Comparison of ENCODE assay signal across 12 mouse cellular contexts in the genomic region with DNA sequence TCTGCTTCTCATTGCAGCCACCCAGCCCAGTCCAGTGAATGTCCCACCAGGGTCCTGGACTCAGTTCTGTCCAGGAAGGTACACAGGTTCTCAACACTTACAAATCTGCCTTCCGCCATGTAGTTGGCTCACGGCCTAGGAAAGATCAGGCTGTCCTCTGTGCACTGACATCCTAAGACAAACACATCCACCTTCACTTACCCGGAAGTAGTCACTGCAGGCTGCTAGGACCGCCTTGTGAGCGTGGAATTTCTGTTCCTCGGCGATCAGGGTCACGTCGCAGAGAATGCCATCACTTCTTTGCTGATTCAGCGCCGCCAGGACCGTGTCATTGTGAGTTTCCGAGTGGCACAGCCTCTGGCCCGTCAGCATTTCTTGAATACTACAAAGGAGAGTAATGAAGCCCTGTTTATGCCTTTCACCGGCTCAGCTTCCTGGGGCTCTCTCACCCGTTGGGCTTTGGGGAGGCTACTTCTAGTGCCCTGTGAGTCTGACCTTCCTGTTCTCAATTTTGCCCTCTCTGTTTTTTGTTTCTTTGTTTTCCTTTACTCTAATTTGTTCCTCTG. TPM values are rescaled to one million over a fixed set of nuclear protein-coding genes. Genes with fewer than 3 reads are reported as not detected.
DNase-seq lines count a peak whose midpoint lies in the region; ATAC-seq and TF ChIP-seq lines count a peak whose summit lies in the region.
"Had no signal": no experiment of that assay in that cellular context is flagged by ENCODE, and none has a peak within 500 bp of the region (broad histone marks: within the 10 kb centered on the region; RNA-seq: fewer than 3 reads in every experiment).

No protein-coding gene starts in this region.

- H3K4me2 ChIP-seq in lung, postnatal 0 days (replicated peaks; ENCODE audit: low read depth, low read length) = peak overlapping the region; percentile 44

- WGBS in lung, postnatal 0 days = 25% methylated on average over 16 of the region's 16 CpGs
- 16% methylated on average over 16 of the region's 16 CpGs for WGBS in hindbrain, embryonic 10.5 days

- no peak overlapping the region for H3K9ac ChIP-seq in lung, postnatal 0 days (replicated peaks; ENCODE audit: low read depth)

- H3K4me3 ChIP-seq in lung, postnatal 0 days (ENCODE audit: low read depth, low read length) = peak overlapping the region; percentile 1; the same call in 1 of the 2 replicates
- peak overlapping the region; percentile 29 for H3K4me3 ChIP-seq in hindbrain, embryonic 10.5 days

- DNase-seq in adrenal gland, postnatal 14 days = peak; percentile 11
- DNase-seq in adrenal gland, adult (ENCODE audit: inconsistent age in 2 of 2, low spot score in 1 of 2) = no peak
- DNase-seq in lung, postnatal 0 days (ENCODE audit: low spot score) = no peak
- no peak for DNase-seq in lung, postnatal 4 days
- peak; percentile 36 for DNase-seq in hindbrain, embryonic 10.5 days (ENCODE audit: low spot score)
- peak; percentile 27 for DNase-seq in retina, embryonic 14.5 days (ENCODE audit: low spot score)
- no peak for DNase-seq in ovary, adult 18-20 months (ENCODE audit: low spot score)
- DNase-seq: gastrocnemius, postnatal 25 days; layer of hippocampus, postnatal 36 days; right cerebral cortex, adult 18-20 months had no signal

- H3K27me3 ChIP-seq in lung, postnatal 0 days (replicated peaks; ENCODE audit: insufficient read depth, low read length) = no peaks in the 10 kb centered on the region
- no peaks in the 10 kb centered on the region for H3K27me3 ChIP-seq in hindbrain, embryonic 10.5 days (ENCODE audit: insufficient read depth, poor library complexity, severe bottlenecking)

- H3K9me3 ChIP-seq in lung, postnatal 0 days (ENCODE audit: low read length) = no peaks in the 10 kb centered on the region
- H3K9me3 ChIP-seq in hindbrain, embryonic 10.5 days = no peaks in the 10 kb centered on the region

- H3K27ac ChIP-seq in lung, postnatal 0 days (ENCODE audit: low read length) = no peak overlapping the region
- H3K27ac ChIP-seq in hindbrain, embryonic 10.5 days = peak overlapping the region; percentile 59; the same call in 1 of the 2 replicates
- H3K27ac ChIP-seq: macrophage had no signal

- TF ChIP-seq CTCF in lung, postnatal 0 days (IDR thresholded peaks at IDR 0.05) = no peak

- no peaks in the 10 kb centered on the region for H3K4me1 ChIP-seq in lung, postnatal 0 days (ENCODE audit: insufficient read depth, low read depth, low read length)
- peaks cover 14% of the 10 kb centered on the region for H3K4me1 ChIP-seq in hindbrain, embryonic 10.5 days (replicated peaks)

- ATAC-seq in lung, postnatal 0 days = peak; percentile 14; the same call in 1 of the 2 replicates
- no peak for ATAC-seq in erythroblast, adult 5-6 weeks (replicated peaks; ENCODE audit: low FRiP score, poor library complexity, severe bottlenecking)

- no peaks in the 10 kb centered on the region for H3K36me3 ChIP-seq in lung, postnatal 0 days (ENCODE audit: insufficient read depth, low read length)
- H3K36me3 ChIP-seq in hindbrain, embryonic 10.5 days = no peaks in the 10 kb centered on the region

- TF ChIP-seq EP300 in lung, postnatal 0 days (IDR thresholded peaks at IDR 0.05) = no peak

RNA-seq across cellular contexts. Expression of a gene that starts 58.4 kb away (rescaled TPM):
- 3.4 and 3.5 TPM in 2 replicates for total RNA-seq in adrenal gland, postnatal 14 days (2021)
- polyA plus RNA-seq in lung, postnatal 0 days (2015; fragmentation: Nextera tagmentation; extraction: Ambion mirVana) = 0.95 and 1.2 TPM in 2 replicates
- polyA plus RNA-seq in hindbrain, embryonic 10.5 days (2016; fragmentation: Nextera tagmentation; extraction: Ambion mirVana) = 4.3 and 9.1 TPM in 2 replicates
- not detected in 2 replicates for total RNA-seq in erythroblast, adult 5-6 weeks (2015; ENCODE audit: low replicate concordance)
- total RNA-seq in erythroblast, adult 5-6 weeks (2017; ENCODE audit: low replicate concordance) = not detected in 2 replicates
- polyA plus RNA-seq: macrophage had no signal

Comparison
In these comparisons a context has a peak if more than half of its experiments do, and no peak if none do; other contexts are left out.
1. DNase-seq: peak in adrenal gland, postnatal 14 days (single experiment), hindbrain, embryonic 10.5 days (single experiment) and retina, embryonic 14.5 days (single experiment); none in adrenal gland, adult (0 of 2), lung, postnatal 0 days (single experiment), lung, postnatal 4 days (0 of 2) and ovary, adult 18-20 months (single experiment).